Mouse (Mus musculus) gastrocnemius, postnatal 4 days (tissue): Measurements from ENCODE around the gene Pgm2l1. TPM values are rescaled to one million over a fixed set of nuclear protein-coding genes. Genes with fewer than 3 reads are reported as not detected.
"Not testable (repeated sequence)": the region's sequence is repeated elsewhere in the genome, so short reads cannot be mapped to it uniquely, and the experiment has no call there.

Source experiments
- DNase-seq, 2 experiments: peaks; one replicate each; pipeline ENCODE4 v3.0.0; 2021 to 2022; ENCODE audit warnings: low spot score in 2 of 2, mixed read lengths in 2 of 2
- total RNA-seq, 2 experiments: library from RNA; stranded (reverse); gene quantifications; 2 replicates each; pipeline ENCODE4 v1.2.3; 2021

Pgm2l1 gene
- total RNA-seq, 2 experiments from 2014 or later: 9.4 to 10.2 TPM

GRCm38 (mm10) chr7:100227896-100228525, 817 bp downstream of the Pgm2l1 start:
- DNase-seq: peak; percentile 19 to 25

DNA sequence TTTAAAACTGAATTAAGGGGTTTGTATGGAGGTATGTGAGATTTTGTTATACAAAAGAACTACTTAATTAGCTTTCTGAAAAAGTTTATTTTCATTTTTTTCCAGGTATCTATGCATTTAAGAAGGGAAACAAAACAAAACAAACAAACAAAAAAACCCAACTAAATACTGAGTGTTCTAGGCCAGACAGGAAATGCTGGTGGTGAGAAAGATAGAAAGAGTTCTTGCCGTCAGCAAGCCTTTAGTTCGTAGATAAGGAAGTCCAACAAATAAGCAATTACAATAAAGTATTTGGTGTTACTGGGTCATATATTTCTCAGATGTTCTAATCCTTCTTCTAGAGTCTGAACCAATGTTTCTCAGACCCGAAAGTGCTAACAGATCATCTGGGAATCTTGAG, 1.8 kb downstream of the Pgm2l1 start:
- DNase-seq: no peak

- no peak for DNase-seq
Observed at GRCm38 (mm10) chr7:100230646-100231045, 3.5 kb downstream of the Pgm2l1 start.

- no peak for DNase-seq
Observed at GRCm38 (mm10) chr7:100231661-100232060, 4.5 kb downstream of the Pgm2l1 start.

- no peak for DNase-seq
Observed at GRCm38 (mm10) chr7:100233681-100234080, 6.5 kb downstream of the Pgm2l1 start.

- DNase-seq: peak in 1 of 2 experiments; percentile 14
Observed at GRCm38 (mm10) chr7:100234264-100234885, 7.2 kb downstream of the Pgm2l1 start.

DNA sequence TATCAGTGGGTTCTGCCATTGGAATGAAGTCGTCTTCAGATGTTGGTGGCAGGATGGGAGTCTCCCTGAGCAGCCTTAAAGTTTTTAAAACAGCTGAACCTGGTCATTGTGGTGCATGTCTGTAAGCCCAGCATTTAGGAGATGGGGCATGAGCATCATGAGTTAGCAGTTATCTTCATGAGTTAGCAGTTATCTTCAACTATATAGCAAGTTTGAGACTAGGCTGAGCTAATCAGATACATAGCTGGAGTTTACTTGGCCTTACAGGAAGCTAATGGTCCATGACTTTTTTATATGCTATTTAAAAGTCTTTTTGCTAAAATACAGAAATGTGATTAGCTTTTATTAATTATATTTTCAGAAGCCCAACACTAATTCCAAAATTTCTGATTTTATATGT, 11.1 kb downstream of the Pgm2l1 start:
- DNase-seq: no peak

GRCm38 (mm10) chr7:100240601-100241000, 13.4 kb downstream of the Pgm2l1 start:
- DNase-seq: no peak

DNA sequence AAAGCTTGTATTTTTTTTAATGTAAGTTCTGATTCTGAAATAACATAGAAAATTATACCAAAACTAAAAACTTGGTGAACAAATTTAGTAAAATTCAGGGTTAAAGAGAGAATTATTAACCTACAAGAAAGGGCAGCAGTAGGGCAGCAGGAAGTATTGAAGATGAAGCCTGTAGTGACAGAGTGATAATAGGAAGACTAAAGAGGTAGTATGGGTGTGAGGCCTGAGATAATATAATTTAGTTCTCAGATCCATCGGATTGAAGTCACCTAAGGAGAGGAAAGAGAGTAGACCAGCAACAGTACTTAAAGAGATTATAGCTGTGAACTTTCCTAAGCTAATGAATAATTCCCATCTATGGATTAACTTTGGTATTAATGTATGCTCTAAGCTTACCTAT, 15.8 kb downstream of the Pgm2l1 start:
- DNase-seq: no peak

DNA sequence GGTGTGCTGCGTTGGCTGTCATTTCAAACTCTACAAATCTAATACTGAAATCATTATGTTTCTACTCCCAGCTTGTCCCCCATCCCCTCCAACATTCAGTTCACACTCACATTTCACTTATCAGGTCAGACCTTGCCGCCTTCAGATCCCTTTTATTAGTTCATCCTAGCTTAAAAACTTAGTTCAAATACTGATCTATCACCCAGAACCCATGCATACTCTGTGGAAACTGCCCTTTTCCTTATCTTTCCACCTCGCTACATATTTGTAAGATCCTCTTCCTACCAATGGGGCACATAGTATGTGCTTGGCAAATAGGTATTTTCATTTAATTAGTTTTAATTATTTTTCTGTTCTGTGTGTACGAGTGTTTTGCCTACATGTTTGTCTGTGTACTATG, 17.0 kb downstream of the Pgm2l1 start:
- no peak for DNase-seq

GRCm38 (mm10) chr7:100245176-100245575, 18.0 kb downstream of the Pgm2l1 start:
- no peak for DNase-seq

- no peak for DNase-seq
Observed at GRCm38 (mm10) chr7:100250667-100251066, 23.5 kb downstream of the Pgm2l1 start.

DNA sequence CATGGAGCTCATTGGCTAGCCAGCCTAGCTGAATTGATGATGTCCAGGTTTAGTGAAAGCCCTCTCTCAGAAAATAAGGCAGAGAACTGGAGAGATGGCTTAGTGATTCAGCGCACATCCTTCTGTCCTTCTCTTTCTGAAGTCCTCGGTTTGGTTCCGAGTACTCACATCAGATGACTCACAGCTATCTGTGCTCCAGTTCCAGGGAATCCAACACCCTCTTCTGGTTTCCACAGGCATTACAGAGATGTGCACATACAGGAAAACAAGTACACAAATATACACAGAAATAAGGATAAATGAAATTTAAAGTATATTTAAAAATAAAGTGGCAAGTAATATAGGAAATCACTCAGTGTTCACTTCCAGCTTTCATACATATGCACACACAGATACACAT, 35.2 kb downstream of the Pgm2l1 start:
- DNase-seq: no peak

DNA sequence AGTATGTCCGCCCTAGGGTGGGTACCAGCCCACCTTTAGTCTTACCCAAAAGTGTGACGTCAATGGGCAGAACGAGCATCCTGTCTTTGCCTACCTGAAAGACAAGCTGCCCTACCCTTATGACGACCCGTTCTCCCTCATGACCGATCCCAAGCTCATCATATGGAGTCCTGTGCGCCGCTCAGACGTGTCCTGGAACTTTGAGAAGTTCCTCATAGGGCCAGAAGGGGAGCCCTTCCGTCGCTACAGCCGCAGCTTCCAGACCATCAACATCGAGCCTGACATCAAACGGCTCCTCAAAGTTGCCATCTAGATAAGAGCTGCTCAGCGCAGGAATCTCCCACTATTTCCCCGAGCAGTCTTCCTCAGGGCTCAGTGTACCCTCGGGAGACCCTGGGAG, 37.7 kb downstream of the Pgm2l1 start:
- not testable (repeated sequence) for DNase-seq

GRCm38 (mm10) chr7:100272369-100272768, 45.2 kb downstream of the Pgm2l1 start:
- no peak for DNase-seq

DNA sequence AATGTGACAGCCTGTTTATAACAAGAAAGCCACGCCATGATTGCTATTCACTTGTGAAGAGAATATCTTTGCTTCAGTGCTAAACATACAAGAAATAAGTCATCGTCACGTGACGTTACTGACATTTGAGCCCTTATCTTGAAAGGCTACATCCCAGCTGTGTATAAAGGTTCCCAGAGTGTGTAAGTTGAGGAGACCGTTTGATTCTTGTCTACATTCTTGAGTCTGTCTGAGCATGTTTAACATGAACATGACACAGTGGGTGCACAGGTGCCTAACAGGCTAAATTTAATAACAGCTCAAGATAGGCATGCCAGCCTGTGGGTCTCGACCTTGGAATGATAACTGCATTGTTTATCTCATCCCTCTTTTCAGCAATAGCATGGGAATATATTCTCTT, 47.3 kb downstream of the Pgm2l1 start:
- no peak for DNase-seq

DNA sequence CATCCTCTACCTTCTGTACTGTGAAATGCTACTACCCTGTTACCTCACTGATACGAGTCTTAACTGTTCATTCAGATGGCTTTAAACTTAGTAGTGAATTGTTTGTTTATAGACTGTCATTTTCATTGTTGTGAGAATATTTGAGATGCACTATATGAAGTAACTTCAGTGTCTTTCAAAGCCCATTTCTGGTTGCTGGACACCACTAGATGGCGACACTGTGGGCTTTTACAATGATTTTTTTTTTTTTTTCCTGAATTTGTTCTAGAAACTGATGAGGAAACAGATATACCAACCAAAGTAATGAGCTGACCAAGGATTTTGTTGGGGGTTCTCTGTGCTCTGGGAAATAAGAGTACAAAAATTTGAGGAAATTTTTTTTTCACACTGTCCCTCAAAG, 49.2 kb downstream of the Pgm2l1 start:
- no peak for DNase-seq

- DNase-seq: no peak
Observed at GRCm38 (mm10) chr7:100279803-100280202, 52.6 kb downstream of the Pgm2l1 start.

DNA sequence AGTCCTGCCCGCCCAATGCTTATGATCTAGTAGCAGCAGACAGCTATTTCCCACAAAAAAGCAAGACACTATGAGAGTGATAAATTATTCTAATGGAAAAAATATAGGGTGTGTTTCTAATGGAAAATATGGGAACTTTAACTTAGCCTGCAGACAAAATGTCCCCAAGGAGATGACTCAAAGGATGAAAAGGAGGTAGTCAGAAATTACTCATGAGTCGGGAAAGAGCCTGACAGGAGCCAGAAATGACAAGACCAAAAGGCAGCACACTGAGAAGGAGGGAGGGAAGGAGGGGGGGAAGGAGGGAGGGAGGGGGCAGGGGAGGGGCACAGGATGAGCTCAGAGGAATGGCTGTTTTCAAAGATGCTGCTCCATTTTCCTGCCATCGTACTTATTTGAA, 54.4 kb downstream of the Pgm2l1 start:
- no peak for DNase-seq

GRCm38 (mm10) chr7:100283298-100283697, 56.1 kb downstream of the Pgm2l1 start:
- no peak for DNase-seq

DNA sequence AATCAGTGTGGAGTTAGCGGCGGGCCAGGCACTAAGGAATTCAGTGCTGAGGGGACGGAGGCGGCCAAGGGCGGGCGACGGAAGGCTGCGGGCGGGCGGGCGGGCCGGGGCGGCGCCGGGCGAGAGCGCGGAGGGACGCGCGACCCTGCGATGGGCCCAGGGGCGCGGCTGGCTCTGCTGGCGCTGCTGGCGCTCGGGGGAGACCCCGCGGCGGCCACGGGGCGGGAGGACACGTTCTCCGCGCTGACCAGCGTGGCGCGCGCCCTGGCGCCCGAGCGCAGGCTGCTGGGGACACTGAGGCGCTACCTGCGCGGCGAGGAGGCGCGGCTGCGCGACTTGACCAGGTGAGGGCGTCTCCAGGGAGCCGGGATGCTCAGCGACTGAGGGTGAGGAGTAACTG, 58.2 kb downstream of the Pgm2l1 start, which contains the start of gene P4ha3:
P4ha3 (plus strand) TSS at position 138 of the 400 bp plus-strand sequence.
- DNase-seq: no peak

DNA sequence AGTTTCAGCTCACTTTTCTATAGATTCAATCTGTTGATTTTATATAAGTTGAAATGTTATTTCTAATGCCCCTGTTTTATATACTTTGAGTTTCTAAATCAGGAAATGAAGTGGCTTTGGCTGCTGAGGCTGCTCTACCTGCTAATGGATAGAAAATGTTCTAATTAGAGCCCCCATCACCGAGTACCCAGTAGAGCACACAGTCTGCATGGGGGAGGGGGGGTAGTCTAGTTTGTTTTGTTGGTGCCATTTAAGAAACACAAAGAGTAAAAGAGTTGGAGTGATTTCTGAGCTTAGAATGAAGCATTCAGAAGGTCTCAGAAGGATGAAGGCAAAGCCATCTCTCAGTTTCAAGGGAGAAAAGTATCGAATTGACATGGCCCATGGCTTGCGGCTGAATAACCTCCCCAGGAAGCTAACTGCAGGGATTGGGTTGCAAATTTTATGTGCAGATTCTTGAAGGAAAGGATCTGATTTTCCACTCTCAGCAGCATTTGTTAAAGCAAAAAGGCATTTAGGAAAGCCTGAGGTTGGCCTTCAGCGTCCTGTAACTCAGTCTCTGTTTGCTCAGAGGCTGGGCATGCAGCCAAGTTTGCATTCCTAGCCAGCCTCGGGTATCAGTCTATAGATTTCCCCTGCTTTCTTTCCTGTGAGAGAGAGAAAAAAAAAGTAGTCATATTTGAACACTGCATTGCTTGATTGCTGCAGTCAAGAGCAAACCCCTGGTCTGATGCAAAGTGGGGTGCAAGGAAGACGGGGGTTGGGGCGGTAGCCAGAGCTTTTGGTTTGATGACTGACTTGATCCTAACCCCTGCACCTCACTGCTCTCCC, 60.8 kb downstream of the Pgm2l1 start:
- peak in 1 of 2 experiments; percentile 75 for DNase-seq
